Mouse (Mus musculus) testis, postnatal 14 days (tissue): ENCODE measurements at regions not wholly inside any gene's neighbourhood (a gene's known extent, or its start where the extent isn't known, plus 50 kb on each side); places are given as distances from the start of the nearest gene placed in this dataset.
A peak's percentile ranks its signal among the peaks of the same experiment; 100 is the strongest.

Source experiments
- DNase-seq: peaks from one replicate; pipeline ENCODE4 v3.0.0; 2021; ENCODE audit warnings: low spot score

DNA sequence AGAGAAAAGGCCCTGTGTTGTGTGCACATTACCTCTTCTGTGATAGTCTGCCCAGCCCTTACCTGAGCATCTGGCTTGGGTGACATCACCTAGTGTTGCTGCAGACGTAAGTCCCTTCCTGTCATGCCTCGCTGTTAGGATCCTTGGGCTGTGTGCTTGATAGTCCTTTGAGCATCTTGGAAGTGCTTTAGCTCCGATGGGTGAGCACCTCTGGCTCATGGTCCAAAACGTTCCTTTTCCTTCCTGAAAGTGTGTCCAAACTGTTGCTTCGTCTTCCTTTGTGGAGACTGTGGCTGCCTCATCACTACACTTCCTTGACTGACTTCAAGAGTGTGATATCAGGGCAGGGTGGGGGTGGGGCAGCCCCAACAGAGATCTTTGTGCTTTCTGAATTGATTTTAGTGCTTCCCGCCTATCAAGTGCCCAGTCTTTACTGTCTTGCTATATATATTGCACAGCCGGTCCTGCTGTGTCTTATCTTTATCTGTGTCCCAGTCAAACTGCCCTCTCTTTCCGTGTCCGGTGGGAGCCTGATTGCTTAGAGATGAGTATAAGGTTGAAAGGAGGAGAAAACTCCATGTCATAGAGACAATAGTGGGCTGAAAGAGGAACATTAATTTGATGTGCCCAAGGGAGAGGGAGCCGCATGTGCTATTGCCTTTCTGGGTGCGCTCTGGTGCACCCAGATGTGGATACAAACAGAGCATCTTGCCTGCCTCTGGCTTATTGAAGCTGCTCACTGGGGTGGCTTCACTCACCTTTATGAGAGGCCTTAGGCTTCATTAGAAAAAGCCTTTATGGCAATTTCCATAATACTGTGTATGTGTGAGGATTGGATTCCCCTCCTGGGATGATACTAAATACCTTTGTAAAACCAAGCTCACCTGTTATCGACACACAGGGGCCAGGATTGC, 1169.2 kb upstream of the A1bg start:
- DNase-seq: no peak

DNA sequence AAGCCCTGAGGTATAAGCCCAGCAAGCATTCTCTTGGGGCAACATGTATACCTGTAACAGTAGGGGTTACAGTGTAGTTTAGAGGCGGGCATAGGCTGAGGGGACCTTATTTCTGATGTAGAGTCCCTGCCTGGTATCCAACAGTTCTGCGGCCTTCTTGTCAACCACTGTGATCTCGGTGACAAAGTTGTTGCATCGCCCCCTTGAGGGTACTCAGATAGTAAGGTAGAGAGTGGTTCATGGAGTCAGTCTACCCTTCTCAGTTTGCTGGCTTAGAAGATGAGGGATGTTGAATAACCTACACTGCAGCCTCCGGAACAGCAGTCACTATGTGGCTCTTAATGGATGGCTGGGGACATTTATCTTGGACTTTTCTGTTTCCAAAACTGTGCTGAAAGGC, 1168.3 kb upstream of the A1bg start:
- DNase-seq: no peak

GRCm38 (mm10) chr15:62088341-62088740, 1165.5 kb upstream of the A1bg start:
- no peak for DNase-seq

DNA sequence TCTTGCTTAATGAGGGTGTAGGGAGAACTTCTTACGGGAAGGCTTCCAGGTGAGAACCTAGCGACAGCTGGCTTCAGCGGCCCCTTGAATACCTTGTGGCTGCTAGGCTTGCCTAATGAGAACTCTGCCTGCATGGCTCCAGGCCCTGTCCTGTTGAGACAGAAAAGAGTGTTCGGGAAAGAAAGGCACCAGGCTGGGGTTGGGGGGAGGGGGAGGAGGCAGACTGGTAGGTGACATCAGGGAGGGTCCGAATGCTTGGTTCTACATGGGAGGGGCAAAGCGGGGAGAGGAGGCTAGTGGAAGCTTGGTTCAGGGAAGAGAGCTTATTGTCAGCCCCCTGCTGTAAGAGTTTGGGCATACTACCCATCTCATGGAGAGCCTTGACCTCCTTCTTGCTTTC, 1164.9 kb upstream of the A1bg start:
- DNase-seq: no peak

DNA sequence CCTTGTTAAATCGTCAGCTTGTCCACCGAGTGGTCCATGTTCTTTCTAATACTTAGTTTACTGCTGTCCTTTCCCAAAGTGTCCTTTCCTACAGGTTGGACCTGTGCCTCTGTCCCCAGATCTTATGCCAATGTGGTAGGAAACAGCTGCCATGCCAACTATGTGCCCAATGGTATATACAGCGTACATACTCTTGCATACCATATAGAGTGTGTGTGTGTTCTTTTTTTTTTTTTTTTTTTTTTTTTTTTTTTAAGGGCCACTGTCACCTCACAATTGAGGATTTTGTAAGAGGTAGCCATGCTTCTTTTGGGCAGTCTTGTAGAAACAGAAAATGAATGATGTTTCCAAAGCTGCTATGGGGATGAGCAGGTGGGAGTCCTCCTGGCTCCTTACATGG, 1163.2 kb upstream of the A1bg start:
- DNase-seq: no peak

- no peak for DNase-seq
These were observed 1160.5 kb upstream of the A1bg start for GRCm38 (mm10) chr15:62083347-62083746.

DNA sequence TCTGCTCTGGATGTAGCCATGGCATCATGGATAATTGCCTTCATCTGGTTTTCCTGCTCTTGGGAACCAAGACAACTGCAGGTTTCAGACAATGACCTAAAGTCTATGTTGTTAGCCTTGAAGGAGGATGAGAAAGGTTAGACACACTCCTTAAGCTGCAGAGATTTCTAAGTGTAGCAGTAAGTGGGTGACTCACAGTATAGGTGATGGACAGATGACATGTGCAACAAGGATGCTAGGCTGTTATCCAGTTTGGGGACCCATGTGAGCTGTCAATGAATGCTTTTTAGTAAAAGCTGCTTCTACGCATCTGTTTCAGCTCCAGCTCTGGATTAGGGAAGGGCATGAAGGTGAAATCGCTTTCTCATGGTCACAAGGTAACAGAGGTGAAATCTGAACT, 1159.7 kb upstream of the A1bg start:
- DNase-seq: no peak

- DNase-seq: peak; percentile 9
These were observed 1156.6 kb upstream of the A1bg start for GRCm38 (mm10) chr15:62079155-62080109.

GRCm38 (mm10) chr15:62076552-62077234, 1153.9 kb upstream of the A1bg start:
- no peak for DNase-seq

DNA sequence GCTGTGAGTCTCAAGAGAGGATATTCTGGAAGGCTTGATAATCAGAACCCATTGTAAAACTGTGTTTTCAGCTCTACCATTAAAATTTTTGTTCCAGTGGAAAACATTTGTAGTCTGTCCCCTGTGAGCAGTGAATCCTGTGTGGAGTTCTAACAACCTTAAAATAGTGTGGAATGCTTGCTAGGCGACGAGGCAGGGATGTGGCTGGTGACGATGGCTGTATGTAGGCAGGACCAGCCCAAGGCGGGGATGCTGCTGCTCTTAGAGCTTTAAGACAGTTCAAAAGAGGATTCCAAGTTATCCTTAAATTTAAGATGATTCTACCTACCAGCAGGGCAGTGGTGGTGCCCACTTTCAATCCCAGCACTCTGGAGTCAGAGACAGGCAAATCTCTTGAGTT, 1151.9 kb upstream of the A1bg start:
- DNase-seq: no peak

GRCm38 (mm10) chr15:62073595-62073994, 1150.8 kb upstream of the A1bg start:
- no peak for DNase-seq

DNA sequence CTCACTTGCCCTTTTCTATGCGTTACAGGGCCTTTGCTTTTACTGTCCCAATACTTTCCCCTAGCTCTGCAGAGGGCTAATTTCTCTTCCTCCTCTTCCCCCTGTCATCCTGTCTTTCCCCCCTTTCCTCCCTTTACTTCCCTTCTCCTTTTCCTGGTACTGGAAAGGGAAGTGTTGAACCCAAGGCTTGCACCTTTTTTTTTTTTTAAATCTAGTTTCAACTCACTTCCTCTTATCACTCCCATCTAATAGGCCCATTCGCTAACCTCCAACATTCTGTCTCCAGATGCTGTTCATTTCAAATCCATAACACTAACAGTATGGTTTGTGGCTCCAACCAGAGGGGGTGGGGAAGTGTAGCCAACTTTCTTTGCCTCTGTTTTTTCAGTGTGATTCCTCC, 1148.5 kb upstream of the A1bg start:
- no peak for DNase-seq

DNA sequence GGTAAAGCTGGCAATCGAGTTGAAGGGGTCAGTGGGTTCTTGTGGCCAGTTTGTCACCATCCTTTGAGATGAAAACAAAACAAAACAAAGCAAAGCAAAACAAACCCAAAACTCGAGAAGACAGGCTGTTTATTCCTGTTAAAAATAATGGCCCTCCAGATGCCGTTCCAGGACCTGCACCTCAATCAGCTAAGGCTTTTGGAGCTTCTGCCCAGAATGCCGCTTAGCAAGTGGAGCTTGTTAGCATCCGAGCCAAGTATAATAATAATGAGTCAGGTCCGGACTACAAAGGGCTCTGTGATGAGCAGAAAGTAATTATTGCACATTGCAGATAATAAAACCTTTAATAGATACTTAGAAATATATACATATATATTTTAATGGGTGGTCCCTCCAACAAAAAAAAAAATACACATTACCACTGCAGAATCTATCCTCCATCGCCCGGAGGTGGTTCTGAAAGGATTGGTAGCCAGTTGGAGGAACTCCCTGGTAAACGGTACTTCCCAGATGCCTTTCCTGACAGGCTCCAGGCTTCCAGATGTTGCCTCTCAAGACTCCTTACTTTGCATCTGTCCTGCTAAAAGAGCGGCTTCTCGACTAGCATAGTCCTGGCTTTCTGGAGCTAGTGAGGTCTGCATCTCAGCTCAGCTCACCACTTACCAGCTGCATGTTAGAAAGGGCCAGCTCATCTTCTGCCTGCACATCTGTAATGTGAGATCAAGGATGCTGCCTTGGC, 1145.8 kb upstream of the A1bg start:
- DNase-seq: no peak

DNA sequence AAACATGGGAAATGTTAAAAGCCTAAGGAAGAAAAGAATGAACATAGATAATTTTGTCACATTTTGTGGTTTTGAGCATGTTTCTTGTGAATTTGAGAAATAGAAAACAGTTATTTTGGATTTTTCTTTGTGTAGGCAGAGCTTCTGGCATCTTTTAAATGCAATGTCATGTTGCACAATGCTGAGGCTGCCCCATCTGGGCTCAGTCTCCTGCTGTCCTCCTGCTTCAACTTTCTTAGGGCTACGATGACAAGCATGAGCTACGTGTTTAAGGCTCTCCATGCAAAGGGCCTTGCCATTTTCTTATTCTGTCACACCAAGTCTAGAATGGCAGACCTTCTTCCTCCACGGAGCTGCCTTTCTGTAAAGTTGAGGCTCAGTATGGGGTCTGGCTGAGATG, 1141.6 kb upstream of the A1bg start:
- DNase-seq: no peak

DNA sequence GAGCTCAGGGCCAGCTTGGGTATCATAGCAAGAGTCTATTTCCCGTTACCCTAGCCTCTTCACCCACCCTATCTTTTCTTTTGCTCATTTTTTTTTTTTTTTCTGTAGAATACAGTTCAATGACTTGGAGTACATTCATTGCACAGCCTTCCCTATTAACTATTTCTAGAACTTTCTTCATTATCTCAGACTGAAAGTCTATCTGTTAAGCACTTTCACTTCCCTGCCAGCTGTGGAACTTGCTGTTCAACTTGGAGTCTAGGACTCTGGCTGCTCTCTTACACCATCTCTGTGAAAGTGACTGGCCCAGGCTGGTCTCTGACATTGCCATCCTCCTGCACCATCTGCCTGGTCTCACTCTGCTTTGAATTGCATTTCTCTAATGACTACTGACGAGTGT, 1134.6 kb upstream of the A1bg start:
- DNase-seq: no peak

- no peak for DNase-seq
These were observed 1134.1 kb upstream of the A1bg start for GRCm38 (mm10) chr15:62056889-62057288.

DNA sequence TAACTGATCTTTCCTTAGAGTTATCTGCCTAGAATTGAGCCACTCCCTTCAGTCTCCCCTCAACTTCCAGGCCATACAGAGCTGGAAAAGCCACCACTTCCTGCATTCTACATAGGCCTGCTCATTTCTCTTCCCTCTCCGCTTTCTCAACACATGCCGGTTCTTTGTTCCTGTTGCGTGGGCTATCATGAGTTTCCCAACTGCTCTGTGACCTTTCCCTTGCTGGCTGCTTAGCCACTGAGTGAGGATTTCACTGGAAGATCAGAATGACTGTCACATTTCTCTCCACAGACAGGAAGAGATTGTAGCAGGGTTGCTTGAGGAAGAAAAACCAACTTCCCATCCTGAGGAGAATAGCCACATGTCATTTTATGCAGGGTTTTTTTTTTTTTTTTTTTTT, 1133.6 kb upstream of the A1bg start:
- DNase-seq: no peak

- no peak for DNase-seq
These were observed 1132.2 kb upstream of the A1bg start for GRCm38 (mm10) chr15:62055011-62055410.

GRCm38 (mm10) chr15:62053420-62054239, 1130.8 kb upstream of the A1bg start:
- DNase-seq: no peak

- no peak for DNase-seq
These were observed 1126.6 kb upstream of the A1bg start for GRCm38 (mm10) chr15:62049416-62049815.

DNA sequence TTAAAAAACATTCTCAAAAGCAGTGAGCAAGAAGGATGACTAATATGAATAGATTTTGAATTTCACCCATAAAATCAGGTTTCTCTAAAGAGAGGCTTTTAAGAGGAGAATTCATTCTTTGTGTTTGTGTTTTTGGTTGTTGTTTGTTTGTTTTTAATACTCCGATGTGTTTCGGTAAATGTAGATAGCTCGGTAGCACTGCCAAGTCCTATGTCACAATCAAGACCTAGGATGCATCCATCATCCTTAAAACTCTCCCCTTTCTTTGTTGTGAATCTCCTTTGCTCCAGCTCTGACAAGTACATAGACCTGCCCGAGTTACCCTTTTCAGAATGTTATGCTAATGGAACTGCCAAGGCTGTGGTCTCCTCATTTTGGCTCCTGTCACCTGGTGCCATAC, 1126.2 kb upstream of the A1bg start:
- DNase-seq: no peak
